Mouse (Mus musculus): ENCODE data around the gene Usp43.

Gene Usp43

GRCm38 (mm10) chr11:67921827-67922754, at the start of gene Usp43:
Gene Usp43 (minus strand): TSS chr11:67922153.
- peak; percentile 18 to 28 for DNase-seq (ENCODE audit: low spot score in 2 of 2)

DNA sequence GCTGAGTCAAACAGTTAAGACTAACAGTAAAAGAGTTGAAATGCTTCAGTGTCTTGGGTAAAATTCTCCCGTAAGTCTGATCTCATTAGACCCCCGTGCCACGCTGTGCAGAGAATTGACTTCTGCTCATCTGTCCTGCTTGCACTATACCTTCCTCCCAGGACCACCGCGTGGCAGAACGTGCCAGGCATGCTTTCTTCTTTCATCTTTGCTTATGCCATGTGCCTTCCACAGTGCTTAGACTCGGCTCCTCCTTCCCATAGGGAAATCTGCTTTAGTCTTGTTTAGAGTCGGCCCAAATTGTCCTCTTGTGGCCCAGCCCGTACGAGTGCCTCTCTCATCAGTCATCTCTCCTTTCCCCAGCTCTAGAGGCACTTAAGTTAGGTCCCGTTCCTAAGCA, 45.9 kb upstream of the Usp43 start:
- DNase-seq (ENCODE audit: low spot score in 2 of 2) = no peak

DNA sequence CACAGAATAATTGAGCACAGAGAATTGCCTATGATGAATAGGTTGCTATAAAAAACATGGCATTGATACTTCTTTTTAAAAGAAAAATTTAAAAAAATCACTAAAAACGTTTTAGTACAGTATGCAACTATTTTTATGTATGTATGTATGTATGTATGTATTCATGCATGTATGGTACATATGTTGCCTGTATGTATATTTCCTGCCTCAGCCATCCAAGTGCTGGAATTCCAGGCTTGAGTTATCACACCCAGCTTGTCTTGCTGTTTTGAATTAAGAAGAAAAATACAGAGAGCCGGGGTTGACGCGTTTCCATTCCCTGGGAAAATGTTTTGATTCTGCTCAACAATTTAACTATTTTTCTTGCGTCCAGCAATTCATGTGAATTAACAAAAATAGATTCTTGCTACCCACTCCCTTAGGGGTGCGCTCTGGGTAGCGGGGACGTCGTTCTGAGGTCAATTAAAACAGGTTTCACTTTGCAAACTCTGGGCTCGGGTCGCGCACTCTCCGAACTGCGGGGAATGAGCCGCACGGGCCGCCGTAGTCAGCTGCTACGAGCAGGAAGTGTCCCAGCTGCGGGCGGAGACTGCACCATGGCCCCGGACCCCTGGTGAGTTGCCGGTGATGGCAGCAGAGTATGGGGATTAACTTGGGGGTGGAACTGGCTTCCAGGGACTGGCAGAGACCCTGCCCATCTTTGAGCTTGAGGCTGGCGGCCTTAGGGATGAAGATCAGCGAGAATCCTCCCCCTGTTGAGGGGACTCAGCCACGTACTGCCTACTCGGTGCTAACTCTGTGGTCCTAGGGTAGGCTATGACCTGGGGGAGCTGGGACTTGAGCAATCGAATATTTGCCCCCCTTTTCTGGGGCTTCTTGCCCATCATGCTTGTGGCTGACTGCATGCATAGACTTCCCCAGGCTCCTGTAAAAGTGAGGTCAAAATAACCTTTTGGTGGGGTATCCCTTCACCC, 44.2 kb upstream of the Usp43 start, which contains the start of gene Stx8:
Gene Stx8 (plus strand): TSS at position 289 of the 974 bp plus-strand sequence.
- peak; percentile 90 to 91 for DNase-seq (ENCODE audit: low spot score in 2 of 2)

GRCm38 (mm10) chr11:67965242-67965883, 43.4 kb upstream of the Usp43 start, which contains the start of gene Cfap52:
Gene Cfap52 (minus strand): TSS chr11:67965651.
- DNase-seq (ENCODE audit: low spot score in 2 of 2) = peak; percentile 84 to 91

- DNase-seq (ENCODE audit: low spot score in 2 of 2) = no peak
These were observed 42.2 kb upstream of the Usp43 start for GRCm38 (mm10) chr11:67964110-67964509.

DNA sequence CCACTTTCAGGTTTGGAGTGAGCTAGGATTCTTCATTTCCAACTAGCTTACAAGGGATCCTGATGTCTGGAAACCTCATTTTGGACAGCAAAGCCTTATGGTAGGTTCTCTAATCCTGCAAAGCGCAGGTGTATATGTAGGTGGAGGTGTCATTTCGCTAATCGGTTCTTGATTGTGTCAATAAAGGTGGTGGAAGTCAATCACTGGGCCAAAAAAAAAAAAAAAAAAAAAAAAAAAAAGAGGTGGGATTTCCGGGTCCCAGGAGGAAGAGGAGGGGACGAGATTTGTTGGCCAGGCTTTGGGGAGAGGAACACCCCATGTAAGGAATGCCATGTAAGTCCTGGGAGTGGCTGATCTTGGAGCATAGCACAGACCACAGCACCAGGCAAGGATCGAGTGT, 32.5 kb upstream of the Usp43 start:
- DNase-seq (ENCODE audit: low spot score in 2 of 2) = no peak

GRCm38 (mm10) chr11:67953604-67954003, 31.7 kb upstream of the Usp43 start:
- DNase-seq (ENCODE audit: low spot score in 2 of 2) = no peak

DNA sequence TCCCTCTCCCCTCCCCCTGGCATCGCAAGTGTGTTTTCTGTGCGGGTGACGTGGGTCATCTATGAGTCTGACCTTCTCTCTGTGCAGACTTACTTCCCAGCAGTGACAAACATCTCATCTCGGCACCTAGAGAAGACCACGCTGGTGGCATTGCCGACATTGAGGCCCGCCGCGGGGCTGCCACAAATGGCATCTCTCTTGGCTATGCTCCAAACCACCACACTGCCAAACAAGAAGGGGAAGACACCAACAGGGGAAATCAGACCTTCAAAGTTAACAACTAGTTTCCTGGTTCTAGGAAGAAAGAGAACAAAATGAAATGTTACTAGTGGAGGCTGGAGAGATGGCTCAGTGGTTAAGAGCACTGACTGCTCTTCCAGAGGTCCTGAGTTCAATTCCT, 27.5 kb upstream of the Usp43 start:
- no peak for DNase-seq (ENCODE audit: low spot score in 2 of 2)

GRCm38 (mm10) chr11:67948229-67948628, 26.3 kb upstream of the Usp43 start:
- DNase-seq (ENCODE audit: low spot score in 2 of 2) = no peak

DNA sequence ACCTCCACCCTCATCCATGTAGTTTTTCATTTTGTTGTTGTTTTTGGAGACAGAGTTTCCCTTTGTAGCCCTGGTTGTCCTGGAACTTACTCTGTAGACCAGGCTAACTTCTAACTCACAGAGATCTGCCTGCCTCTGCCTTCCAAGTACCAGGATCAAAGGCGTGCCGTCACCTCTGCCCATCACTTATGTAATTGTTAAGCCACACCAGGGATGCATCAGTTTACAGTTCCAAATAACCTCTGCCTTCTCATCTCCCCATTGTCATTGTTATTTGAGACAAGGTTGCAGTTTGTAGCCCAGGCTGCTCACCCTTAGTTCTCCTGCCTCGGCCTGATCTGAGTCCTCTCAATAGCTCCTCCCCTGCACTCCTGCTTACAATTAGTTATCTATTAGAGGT, 10.2 kb upstream of the Usp43 start:
- DNase-seq (ENCODE audit: low spot score in 2 of 2) = no peak

- peak in 1 of 2 experiments; percentile 65 for DNase-seq (ENCODE audit: low spot score in 2 of 2)
These were observed 4.5 kb upstream of the Usp43 start for GRCm38 (mm10) chr11:67926348-67927055.

- DNase-seq (ENCODE audit: low spot score in 2 of 2) = peak; percentile 17 to 49
These were observed 3.0 kb upstream of the Usp43 start for GRCm38 (mm10) chr11:67925000-67925399.

- no peak for DNase-seq (ENCODE audit: low spot score in 2 of 2)
These were observed 1.8 kb upstream of the Usp43 start for GRCm38 (mm10) chr11:67923720-67924119.

- DNase-seq (ENCODE audit: low spot score in 2 of 2) = peak; percentile 49 to 64
These were observed 787 bp upstream of the Usp43 start for GRCm38 (mm10) chr11:67922755-67923125.

- peak; percentile 23 to 35 for DNase-seq (ENCODE audit: low spot score in 2 of 2)
These were observed 694 bp downstream of the Usp43 start for GRCm38 (mm10) chr11:67921091-67921826.

DNA sequence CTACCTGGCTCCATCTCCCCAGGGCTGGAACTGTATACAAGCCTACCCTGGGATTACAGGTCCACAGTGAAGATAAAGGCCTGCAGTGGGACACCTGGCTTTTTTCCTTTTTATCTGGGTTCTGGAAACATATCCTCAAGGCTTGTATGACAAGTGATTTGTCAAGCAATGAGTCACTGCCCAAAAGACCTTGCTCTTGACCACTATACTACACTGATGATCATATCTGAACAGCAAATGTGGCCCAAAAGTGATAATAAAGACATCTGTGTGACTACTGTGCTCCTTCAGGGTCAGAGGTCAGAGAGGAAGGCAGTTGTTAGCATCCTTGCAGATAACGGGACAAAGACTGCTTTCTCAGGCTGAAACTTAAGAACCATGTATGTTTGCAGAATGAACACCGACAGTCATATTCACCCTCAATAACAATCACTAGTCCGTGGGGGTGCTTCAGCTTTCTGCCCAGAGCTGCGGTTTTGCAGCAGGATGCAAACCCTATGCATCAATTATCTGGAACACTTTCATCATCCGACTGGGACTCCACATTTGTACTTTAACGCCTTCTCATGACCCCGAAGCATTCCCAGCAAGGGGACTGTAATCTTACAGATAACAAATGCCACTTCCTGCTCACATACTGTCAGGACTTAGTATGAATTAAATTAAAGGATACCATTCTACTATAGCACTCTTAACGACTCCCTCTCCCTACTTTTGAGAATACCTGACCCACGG, 1.6 kb downstream of the Usp43 start:
- DNase-seq (ENCODE audit: low spot score in 2 of 2) = no peak

GRCm38 (mm10) chr11:67919593-67919992, 2.4 kb downstream of the Usp43 start:
- peak in 1 of 2 experiments; percentile 11 for DNase-seq (ENCODE audit: low spot score in 2 of 2)

- DNase-seq (ENCODE audit: low spot score in 2 of 2) = no peak
These were observed 4.8 kb downstream of the Usp43 start for GRCm38 (mm10) chr11:67917126-67917525.

GRCm38 (mm10) chr11:67911074-67911473, 10.9 kb downstream of the Usp43 start:
- no peak for DNase-seq (ENCODE audit: low spot score in 2 of 2)

DNA sequence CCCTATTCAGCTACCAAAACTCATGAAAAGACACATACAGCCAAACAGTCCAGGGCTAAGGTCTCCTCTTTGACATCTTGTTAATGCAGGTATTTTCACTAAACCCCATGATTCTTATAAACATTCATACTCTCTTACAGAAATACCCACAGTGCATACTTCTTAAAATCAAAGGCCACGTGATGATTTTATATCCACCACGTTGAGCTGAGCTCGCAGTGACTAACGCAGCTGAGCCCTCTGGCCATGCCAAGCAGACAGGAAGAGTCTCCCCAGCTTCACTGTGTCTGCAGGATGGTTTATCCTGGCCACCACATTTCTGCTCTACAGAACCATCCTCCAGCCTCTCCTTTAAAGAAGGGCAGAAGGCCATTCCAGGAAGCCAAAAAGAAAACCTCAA, 18.2 kb downstream of the Usp43 start:
- no peak for DNase-seq (ENCODE audit: low spot score in 2 of 2)
